Mouse (Mus musculus): ENCODE results near the gene Apoa2.
"Not testable (repeated sequence)": the region's sequence is repeated elsewhere in the genome, so short reads cannot be mapped to it uniquely, and the experiment has no call there.

Gene Apoa2

GRCm38 (mm10) chr1:171234126-171234525 is 9.3 kb downstream of the Apoa2 start, which contains the start of gene Fcer1g:
Gene Fcer1g, minus strand, starts transcription at chr1:171234365.
- CTCF ChIA-PET: no interaction called here

GRCm38 (mm10) chr1:171234538-171234937 is 9.7 kb downstream of the Apoa2 start:
- CTCF ChIA-PET: no interaction called here

GRCm38 (mm10) chr1:171235791-171236190 is 10.9 kb downstream of the Apoa2 start:
- CTCF ChIA-PET: no interaction called here

GRCm38 (mm10) chr1:171237438-171237837 is 12.6 kb downstream of the Apoa2 start:
- CTCF ChIA-PET: interaction anchor here (0.6 kb wide), 1 partner anchor 14 kb away, joined by 3 read pairs; the partner anchor contains the start of gene Ndufs2

- CTCF ChIA-PET: no interaction called here
Observed at GRCm38 (mm10) chr1:171238463-171238862, 13.6 kb downstream of the Apoa2 start.

- CTCF ChIA-PET: interaction anchor here (0.6 kb wide), 1 partner anchor 87 kb away, joined by 4 read pairs; no protein-coding TSS in a partner anchor
Observed at GRCm38 (mm10) chr1:171239992-171240744, 15.3 kb downstream of the Apoa2 start.

- CTCF ChIA-PET: no interaction called here
Observed at GRCm38 (mm10) chr1:171240911-171241310, 16.1 kb downstream of the Apoa2 start.

- CTCF ChIA-PET: not testable (repeated sequence)
Observed at GRCm38 (mm10) chr1:171241952-171242351, 17.1 kb downstream of the Apoa2 start.

GRCm38 (mm10) chr1:171245353-171245752 is 20.5 kb downstream of the Apoa2 start:
- CTCF ChIA-PET: interaction anchor here (0.6 kb wide), 2 partner anchors 26 to 327 kb away, joined by 6 to 24 read pairs; no protein-coding TSS in a partner anchor

GRCm38 (mm10) chr1:171246709-171247452 is 22.0 kb downstream of the Apoa2 start:
- CTCF ChIA-PET: interaction anchor here (1.0 kb wide), 1 partner anchor 26 kb away, joined by 3 read pairs; no protein-coding TSS in a partner anchor

- CTCF ChIA-PET: interaction anchor here (1.0 kb wide), 1 partner anchor 26 kb away, joined by 3 read pairs; no protein-coding TSS in a partner anchor
Observed at GRCm38 (mm10) chr1:171247453-171247841, 22.6 kb downstream of the Apoa2 start.

GRCm38 (mm10) chr1:171247916-171248315 is 23.1 kb downstream of the Apoa2 start:
- CTCF ChIA-PET: interaction anchor here (1.0 kb wide), 1 partner anchor 27 kb away, joined by 3 read pairs; no protein-coding TSS in a partner anchor

GRCm38 (mm10) chr1:171248386-171249226 is 23.8 kb downstream of the Apoa2 start:
- CTCF ChIA-PET: interaction anchor here (0.6 kb wide), 1 partner anchor 224 kb away, joined by 4 read pairs; no protein-coding TSS in a partner anchor

- CTCF ChIA-PET: no interaction called here
Observed at GRCm38 (mm10) chr1:171249913-171250600, 25.2 kb downstream of the Apoa2 start, which contains the start of gene Adamts4. Gene Adamts4, plus strand, starts transcription at chr1:171250421.

- CTCF ChIA-PET: interaction anchor here (0.6 to 0.7 kb wide), 2 partner anchors 10 to 14 kb away, joined by 3 to 7 read pairs; no protein-coding TSS in a partner anchor
Observed at GRCm38 (mm10) chr1:171250680-171251593, 26.1 kb downstream of the Apoa2 start, which contains the start of gene Ndufs2. Gene Ndufs2, minus strand, starts transcription at chr1:171251388.

GRCm38 (mm10) chr1:171251594-171252324 is 26.9 kb downstream of the Apoa2 start:
- CTCF ChIA-PET: interaction anchor here (0.6 to 0.7 kb wide), 2 partner anchors 9 to 14 kb away, joined by 3 to 7 read pairs; no protein-coding TSS in a partner anchor

- CTCF ChIA-PET: no interaction called here
Observed at GRCm38 (mm10) chr1:171252415-171252814, 27.6 kb downstream of the Apoa2 start.

- CTCF ChIA-PET: no interaction called here
Observed at GRCm38 (mm10) chr1:171256095-171256818, 31.4 kb downstream of the Apoa2 start.

Data from spleen, embryonic (tissue).